Mouse (Mus musculus): ENCODE measurements at regions not wholly inside any gene's neighbourhood (a gene's known extent, or its start where the extent isn't known, plus 50 kb on each side); places are given as distances from the start of the nearest gene placed in this dataset.

DNA sequence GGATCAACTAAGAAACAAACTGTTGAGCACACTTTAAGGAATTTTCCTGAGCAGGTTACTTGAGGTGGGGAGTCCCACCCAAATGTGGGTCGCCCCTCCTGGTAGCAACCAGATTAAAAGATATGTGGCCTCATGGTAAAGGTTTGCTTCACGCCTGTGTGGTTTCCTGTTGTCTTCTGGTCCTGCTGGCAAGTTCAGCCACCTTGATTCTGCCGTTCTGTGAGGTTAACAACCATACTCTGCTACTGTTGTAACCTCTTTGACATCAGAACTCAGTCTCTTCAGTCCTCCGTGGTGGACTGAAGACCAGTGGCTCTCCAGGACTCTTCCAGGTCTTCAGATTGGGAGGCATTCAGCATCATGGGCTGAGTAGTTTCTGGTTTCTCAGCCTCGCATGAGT, 127.1 kb upstream of the Sp4 start:
- WGBS (ENCODE audit: insufficient replicate concordance) = 38% methylated on average over 5 of the region's 5 CpGs
- Histone ChIP-seq H3K9ac (ENCODE audit: low read depth, low read length) (no peak overlapping the region), H3K4me2 (ENCODE audit: low read depth, low read length) (no peak overlapping the region), H3K9me3 (replicated peaks; ENCODE audit: control insufficient read depth, low read length) (no peaks in the 10 kb centered on the region), H3K4me1 (ENCODE audit: control insufficient read depth, low read depth, low read length) (no peaks in the 10 kb centered on the region), H3K27ac (ENCODE audit: low read length) (no peak overlapping the region), H3K27me3 (ENCODE audit: control insufficient read depth, insufficient read depth, low read depth, low read length) (no peaks in the 10 kb centered on the region), H3K4me3 (ENCODE audit: low read depth, low read length) (no peak overlapping the region), H3K36me3 (ENCODE audit: control insufficient read depth, insufficient read depth) (no peaks in the 10 kb centered on the region)
- ATAC-seq (ENCODE audit: low read depth) = no peak

DNA sequence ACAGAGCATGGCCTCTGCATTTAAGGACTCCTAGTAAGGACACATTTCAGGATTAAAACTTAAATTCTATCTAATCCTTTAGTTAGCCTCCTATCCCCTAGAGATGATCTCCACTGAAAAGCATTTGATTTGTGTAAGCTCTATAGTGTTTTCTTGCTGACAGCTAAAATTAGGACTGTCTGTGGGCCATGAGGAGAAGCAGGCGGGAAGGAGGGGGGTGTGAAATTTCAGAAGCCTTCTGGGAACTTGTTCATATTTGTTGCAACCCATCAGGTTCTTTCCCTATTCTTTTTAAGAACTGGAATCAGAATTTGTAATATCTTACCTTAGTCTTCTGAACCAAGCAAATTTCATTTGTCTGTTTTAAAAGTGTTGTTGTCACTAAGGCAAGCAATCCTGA, 114.7 kb upstream of the Sp4 start:
- Histone ChIP-seq H3K9ac (ENCODE audit: low read depth, low read length) (no peak overlapping the region), H3K9me3 (replicated peaks; ENCODE audit: control insufficient read depth, low read length) (no peaks in the 10 kb centered on the region), H3K4me2 (ENCODE audit: low read depth, low read length) (no peak overlapping the region), H3K36me3 (ENCODE audit: control insufficient read depth, insufficient read depth) (no peaks in the 10 kb centered on the region), H3K4me1 (ENCODE audit: control insufficient read depth, low read depth, low read length) (no peaks in the 10 kb centered on the region), H3K27me3 (ENCODE audit: control insufficient read depth, insufficient read depth, low read depth, low read length) (no peaks in the 10 kb centered on the region), H3K4me3 (ENCODE audit: low read depth, low read length) (no peak overlapping the region), H3K27ac (ENCODE audit: low read length) (no peak overlapping the region)
- no peak for ATAC-seq (ENCODE audit: low read depth)
- 67% methylated on average over 1 of the region's 1 CpGs for WGBS (ENCODE audit: insufficient replicate concordance)

DNA sequence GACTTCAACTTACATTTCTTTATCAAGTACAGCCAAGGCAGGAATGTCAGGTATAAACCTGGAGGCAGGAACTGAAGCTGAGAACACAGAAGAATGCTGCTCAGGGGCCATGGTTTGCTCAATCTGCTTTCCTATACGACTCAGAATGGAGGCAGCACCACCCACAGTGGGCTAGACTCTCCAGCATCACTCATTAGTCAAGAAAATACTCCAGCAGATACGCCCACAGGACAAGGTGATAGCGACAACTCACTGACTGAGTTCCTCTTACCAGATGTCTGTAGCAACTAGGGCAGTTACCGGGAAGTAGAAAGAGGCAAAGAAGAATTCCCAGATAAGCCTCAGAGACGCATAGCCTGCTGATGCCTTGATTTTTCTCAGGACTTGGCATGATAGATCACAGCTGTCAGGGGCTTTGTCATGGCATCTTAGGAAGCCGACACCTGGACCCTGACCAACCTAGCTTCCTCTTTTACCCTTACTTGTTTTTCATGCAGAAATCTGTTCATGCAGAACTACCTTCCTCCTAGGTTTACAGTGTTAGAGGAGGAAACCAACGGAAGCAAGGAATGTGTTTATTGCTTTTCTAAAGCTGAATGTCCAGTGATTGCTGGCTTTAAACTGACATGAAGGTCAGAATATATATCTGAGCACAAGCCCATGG, 110.7 kb upstream of the Sp4 start:
- Histone ChIP-seq H3K4me2 (ENCODE audit: low read depth, low read length) (no peak overlapping the region), H3K4me3 (ENCODE audit: low read depth, low read length) (no peak overlapping the region), H3K9ac (ENCODE audit: low read depth, low read length) (no peak overlapping the region), H3K27me3 (ENCODE audit: control insufficient read depth, insufficient read depth, low read depth, low read length) (no peaks in the 10 kb centered on the region), H3K4me1 (ENCODE audit: control insufficient read depth, low read depth, low read length) (no peaks in the 10 kb centered on the region), H3K36me3 (ENCODE audit: control insufficient read depth, insufficient read depth) (no peaks in the 10 kb centered on the region), H3K27ac (ENCODE audit: low read length) (no peak overlapping the region), H3K9me3 (replicated peaks; ENCODE audit: control insufficient read depth, low read length) (no peaks in the 10 kb centered on the region)
- ATAC-seq (ENCODE audit: low read depth) = no peak
- WGBS (ENCODE audit: insufficient replicate concordance) = 35% methylated on average over 7 of the region's 7 CpGs

DNA sequence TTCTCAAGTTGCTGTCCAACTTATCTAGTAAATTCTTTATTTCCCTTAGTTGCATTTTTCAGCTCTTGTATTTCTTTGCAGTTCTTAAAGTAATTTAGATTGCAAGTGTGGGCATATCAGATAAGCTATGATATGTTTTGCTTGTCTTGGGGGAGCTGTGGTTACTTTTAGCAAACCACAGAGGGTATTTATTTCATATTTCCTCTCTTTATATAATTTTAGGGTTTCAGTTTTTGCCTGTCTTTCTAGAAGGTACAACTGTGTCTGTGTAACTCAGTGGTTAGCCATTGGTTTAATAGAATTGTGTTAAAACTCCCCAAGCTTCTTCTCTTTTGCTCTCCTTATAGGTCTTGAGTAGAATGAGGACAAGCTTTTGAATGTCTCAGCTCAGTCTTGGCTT, 109.7 kb upstream of the Sp4 start:
- Histone ChIP-seq H3K4me2 (ENCODE audit: low read depth, low read length) (no peak overlapping the region), H3K9me3 (replicated peaks; ENCODE audit: control insufficient read depth, low read length) (no peaks in the 10 kb centered on the region), H3K27ac (ENCODE audit: low read length) (no peak overlapping the region)

DNA sequence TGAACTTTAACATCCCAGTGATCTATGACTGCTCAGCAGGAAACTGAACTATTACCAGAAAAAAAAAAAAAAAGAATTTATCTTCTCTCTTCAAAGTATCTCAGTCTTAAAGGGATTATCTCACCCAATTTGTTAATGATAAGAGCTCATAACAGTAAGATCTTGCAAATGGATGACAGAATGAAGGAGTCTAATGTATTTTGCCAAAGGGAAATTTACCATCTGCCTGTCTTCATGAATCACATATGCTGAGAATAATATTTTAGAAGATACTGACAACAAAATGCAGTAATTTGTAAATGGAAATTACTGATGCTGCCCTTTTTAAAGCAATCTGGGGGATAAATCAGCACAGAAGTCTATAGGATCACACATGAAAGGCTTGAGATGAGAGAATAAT, 103.9 kb upstream of the Sp4 start:
- Histone ChIP-seq H3K27ac (ENCODE audit: low read length) (no peak overlapping the region), H3K4me3 (ENCODE audit: low read depth, low read length) (no peak overlapping the region), H3K9me3 (replicated peaks; ENCODE audit: control insufficient read depth, low read length) (no peaks in the 10 kb centered on the region), H3K9ac (ENCODE audit: low read depth, low read length) (no peak overlapping the region), H3K36me3 (ENCODE audit: control insufficient read depth, insufficient read depth) (no peaks in the 10 kb centered on the region), H3K27me3 (ENCODE audit: control insufficient read depth, insufficient read depth, low read depth, low read length) (no peaks in the 10 kb centered on the region), H3K4me1 (ENCODE audit: control insufficient read depth, low read depth, low read length) (no peaks in the 10 kb centered on the region), H3K4me2 (ENCODE audit: low read depth, low read length) (no peak overlapping the region)
- ATAC-seq (ENCODE audit: low read depth) = no peak

More for the DNA sequence above, 109.7 kb upstream of the Sp4 start:
- no peak for ATAC-seq (ENCODE audit: low read depth)
- no peaks in the 10 kb centered on the region for H3K4me1 ChIP-seq (ENCODE audit: control insufficient read depth, low read depth, low read length)
- H3K9ac ChIP-seq (ENCODE audit: low read depth, low read length) = no peak overlapping the region
- H3K36me3 ChIP-seq (ENCODE audit: control insufficient read depth, insufficient read depth) = no peaks in the 10 kb centered on the region
- H3K4me3 ChIP-seq (ENCODE audit: low read depth, low read length) = no peak overlapping the region
- no peaks in the 10 kb centered on the region for H3K27me3 ChIP-seq (ENCODE audit: control insufficient read depth, insufficient read depth, low read depth, low read length)

DNA sequence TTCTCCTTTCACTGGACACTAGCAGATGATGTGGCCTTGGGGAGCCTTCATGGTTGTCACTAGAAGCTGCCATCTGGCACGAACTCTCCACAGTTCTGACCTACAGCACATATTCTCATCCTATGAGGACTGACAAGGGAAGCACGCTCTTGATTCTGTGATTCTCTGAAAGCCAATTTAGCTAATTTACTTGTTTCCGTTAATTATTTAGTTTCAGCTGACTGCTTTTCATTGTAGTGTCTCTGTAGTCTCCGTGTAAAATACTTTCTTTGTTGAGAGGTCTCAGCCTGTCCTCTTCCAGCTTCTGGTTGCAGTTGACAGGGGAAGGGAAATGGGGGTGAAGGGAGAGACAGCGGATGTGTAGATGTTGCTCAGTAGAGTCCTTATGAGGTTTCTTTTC, 102.9 kb upstream of the Sp4 start:
- Histone ChIP-seq H3K4me2 (ENCODE audit: low read depth, low read length) (no peak overlapping the region), H3K27ac (ENCODE audit: low read length) (no peak overlapping the region), H3K9ac (ENCODE audit: low read depth, low read length) (no peak overlapping the region), H3K4me3 (ENCODE audit: low read depth, low read length) (no peak overlapping the region), H3K9me3 (replicated peaks; ENCODE audit: control insufficient read depth, low read length) (no peaks in the 10 kb centered on the region), H3K36me3 (ENCODE audit: control insufficient read depth, insufficient read depth) (no peaks in the 10 kb centered on the region), H3K4me1 (ENCODE audit: control insufficient read depth, low read depth, low read length) (no peaks in the 10 kb centered on the region), H3K27me3 (ENCODE audit: control insufficient read depth, insufficient read depth, low read depth, low read length) (no peaks in the 10 kb centered on the region)
- ATAC-seq (ENCODE audit: low read depth) = no peak
- WGBS (ENCODE audit: insufficient replicate concordance) = 67% methylated on average over 5 of the region's 5 CpGs

DNA sequence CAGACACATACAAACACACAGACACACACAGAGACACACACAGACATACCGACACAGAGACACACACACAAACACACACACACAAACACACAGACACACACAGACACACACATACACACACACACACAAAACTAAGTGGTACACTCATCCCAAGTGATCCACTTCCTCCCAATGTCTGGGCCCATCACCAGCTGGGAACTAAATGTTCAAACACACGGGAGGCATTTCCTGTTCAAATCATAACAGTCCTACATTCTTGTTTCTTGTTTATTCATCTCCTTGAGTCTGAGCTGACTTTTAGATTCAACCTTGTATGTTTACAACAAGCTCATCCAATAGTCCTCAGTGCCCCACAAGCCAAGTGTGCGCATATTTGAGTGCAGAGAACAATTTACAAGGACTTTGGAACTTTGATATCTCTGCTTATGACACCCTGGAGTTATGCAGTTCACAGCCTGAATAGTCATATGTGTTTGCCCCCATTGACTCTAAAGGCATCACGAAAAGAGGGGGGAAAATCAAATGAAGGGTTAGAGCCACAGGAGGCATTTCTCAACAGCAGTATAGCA, 102.4 kb upstream of the Sp4 start:
- Histone ChIP-seq H3K9ac (ENCODE audit: low read depth, low read length) (no peak overlapping the region), H3K4me3 (ENCODE audit: low read depth, low read length) (no peak overlapping the region), H3K27me3 (ENCODE audit: control insufficient read depth, insufficient read depth, low read depth, low read length) (no peaks in the 10 kb centered on the region), H3K36me3 (ENCODE audit: control insufficient read depth, insufficient read depth) (no peaks in the 10 kb centered on the region), H3K4me1 (ENCODE audit: control insufficient read depth, low read depth, low read length) (no peaks in the 10 kb centered on the region), H3K27ac (ENCODE audit: low read length) (no peak overlapping the region), H3K9me3 (replicated peaks; ENCODE audit: control insufficient read depth, low read length) (no peaks in the 10 kb centered on the region), H3K4me2 (ENCODE audit: low read depth, low read length) (no peak overlapping the region)
- ATAC-seq (ENCODE audit: low read depth) = no peak
- 59% methylated on average over 4 of the region's 4 CpGs for WGBS (ENCODE audit: insufficient replicate concordance)

DNA sequence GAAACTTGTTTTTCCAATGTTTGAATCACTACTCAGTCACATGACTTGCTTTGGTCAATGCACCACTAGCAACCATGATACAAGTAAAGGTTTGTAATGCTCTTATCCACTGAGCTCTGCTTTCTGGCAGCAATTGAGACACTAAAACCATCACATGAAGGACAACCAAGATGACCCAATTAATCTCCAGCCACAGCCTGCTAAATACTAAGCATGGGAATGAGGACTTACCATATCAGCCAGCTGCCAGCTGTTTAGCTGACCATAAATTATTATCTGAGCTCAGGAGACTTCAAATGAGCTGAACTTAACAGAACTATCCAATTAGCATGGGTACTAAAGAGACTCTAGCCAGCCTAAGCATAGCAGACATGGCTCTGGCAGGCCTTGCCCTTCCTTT, 100.1 kb upstream of the Sp4 start:
- Histone ChIP-seq H3K36me3 (ENCODE audit: control insufficient read depth, insufficient read depth) (no peaks in the 10 kb centered on the region), H3K4me3 (ENCODE audit: low read depth, low read length) (no peak overlapping the region), H3K9me3 (replicated peaks; ENCODE audit: control insufficient read depth, low read length) (no peaks in the 10 kb centered on the region), H3K4me2 (ENCODE audit: low read depth, low read length) (no peak overlapping the region), H3K9ac (ENCODE audit: low read depth, low read length) (no peak overlapping the region), H3K27me3 (ENCODE audit: control insufficient read depth, insufficient read depth, low read depth, low read length) (no peaks in the 10 kb centered on the region), H3K27ac (ENCODE audit: low read length) (no peak overlapping the region), H3K4me1 (ENCODE audit: control insufficient read depth, low read depth, low read length) (no peaks in the 10 kb centered on the region)
- no peak for ATAC-seq (ENCODE audit: low read depth)

DNA sequence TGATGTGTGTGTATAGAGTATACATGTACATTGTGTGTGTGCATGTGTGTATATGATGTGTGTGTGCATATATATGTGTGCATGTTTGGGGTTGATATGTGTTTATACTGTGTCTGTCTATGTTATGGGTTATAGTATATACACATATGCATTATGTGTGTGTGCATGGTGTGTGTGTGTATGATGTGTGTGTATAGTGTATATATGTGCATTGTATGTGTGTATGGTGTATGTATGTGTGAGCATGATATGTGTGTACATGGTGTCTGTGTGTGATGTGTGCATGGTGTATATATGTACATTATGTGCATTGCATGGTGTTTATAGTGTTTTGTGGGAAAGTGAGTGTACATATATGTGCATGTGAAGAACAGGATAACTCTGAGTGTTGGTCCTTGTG, 90.4 kb upstream of the Sp4 start:
- no peak for ATAC-seq (ENCODE audit: low read depth)
- H3K4me2 ChIP-seq (ENCODE audit: low read depth, low read length) = no peak overlapping the region

More for the DNA sequence above, 90.4 kb upstream of the Sp4 start:
- H3K4me1 ChIP-seq (ENCODE audit: control insufficient read depth, low read depth, low read length) = no peaks in the 10 kb centered on the region
- H3K4me3 ChIP-seq (ENCODE audit: low read depth, low read length) = no peak overlapping the region
- H3K27ac ChIP-seq (ENCODE audit: low read length) = no peak overlapping the region
- no peak overlapping the region for H3K9ac ChIP-seq (ENCODE audit: low read depth, low read length)
- H3K9me3 ChIP-seq (replicated peaks; ENCODE audit: control insufficient read depth, low read length) = no peaks in the 10 kb centered on the region
- H3K36me3 ChIP-seq (ENCODE audit: control insufficient read depth, insufficient read depth) = no peaks in the 10 kb centered on the region
- no peaks in the 10 kb centered on the region for H3K27me3 ChIP-seq (ENCODE audit: control insufficient read depth, insufficient read depth, low read depth, low read length)
